Mouse (Mus musculus): ENCODE measurements around the gene Ugdh.

DNA sequence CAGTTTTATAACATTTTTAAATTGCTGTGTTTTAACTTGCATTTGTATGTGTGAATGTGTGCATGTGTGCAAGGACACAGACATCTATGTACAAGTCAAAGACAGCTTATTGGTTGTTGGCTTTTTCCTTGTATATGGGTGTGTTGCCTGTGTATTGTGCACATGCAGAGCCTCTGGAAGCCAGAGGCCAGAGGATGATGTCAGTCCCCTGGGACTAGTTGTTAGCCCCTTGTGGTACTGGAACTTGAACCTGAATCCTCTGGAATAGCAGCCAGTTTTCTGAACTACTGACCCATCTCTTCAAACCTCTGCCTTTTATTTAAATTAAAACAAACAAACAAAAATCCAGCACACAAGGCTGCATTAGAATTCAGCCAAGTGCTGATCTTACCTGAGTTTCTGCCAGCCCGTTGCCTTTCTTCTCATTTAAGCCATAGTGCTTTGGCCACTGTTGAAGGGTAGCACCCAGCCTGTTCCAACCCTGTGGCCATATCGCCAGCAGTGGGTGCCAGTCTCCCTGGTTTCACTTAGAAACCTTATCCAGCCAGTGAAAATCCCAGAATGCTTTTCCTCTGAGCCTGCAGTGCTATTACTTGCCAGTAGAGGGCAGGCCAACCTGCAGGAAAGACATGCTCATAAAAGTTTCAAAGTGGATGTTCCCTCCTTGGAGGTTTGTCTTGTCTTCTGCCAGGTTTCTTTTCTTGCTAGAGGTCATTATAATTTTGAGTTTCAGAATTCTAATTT lies 34.3 kb downstream of the Ugdh start:
- TF ChIP-seq CTCF (IDR thresholded peaks at IDR 0.05; ENCODE audit: extremely low read depth, insufficient read depth, insufficient read length, insufficient replicate concordance) (peak; percentile 79; the same call in 1 of the 2 replicates), POLR2A (IDR thresholded peaks at IDR 0.05; ENCODE audit: low read depth, low read length) (no peak)

Measured in spleen, adult 2 months (tissue).